Mouse (Mus musculus): ENCODE measurements around the gene Ppme1. TPM values are rescaled to one million over a fixed set of nuclear protein-coding genes. Genes with fewer than 3 reads are reported as not detected.

Ppme1 gene
- polyA plus RNA-seq, 1 experiment from 2014 or later: 118 TPM

DNA sequence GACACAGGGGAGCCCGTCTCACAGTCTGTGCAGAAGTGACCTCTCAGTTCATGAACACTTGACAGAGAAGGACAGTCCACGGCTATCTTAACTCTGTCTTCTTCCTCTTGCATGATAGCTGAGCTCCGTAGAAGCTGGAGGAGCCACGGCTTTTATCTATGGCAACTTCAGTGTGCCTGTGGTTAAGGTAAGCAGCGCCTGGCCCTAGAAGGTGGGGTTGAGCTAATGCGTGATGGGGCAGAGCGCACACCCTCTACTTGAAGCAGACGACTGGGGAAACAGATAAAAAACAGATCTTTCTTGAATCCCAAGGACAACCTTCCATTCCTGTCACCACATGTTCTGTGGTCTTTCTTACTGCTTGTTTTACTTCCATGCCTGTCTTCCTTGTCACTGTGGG, 55.2 kb downstream of the Ppme1 start:
- Histone ChIP-seq H3K27ac (no peak overlapping the region), H3K4me1 (replicated peaks) (no peaks in the 10 kb centered on the region), H3K36me3 (peaks cover 3% of the 10 kb centered on the region; the same call in 1 of the 2 replicates), H3K9me3 (no peaks in the 10 kb centered on the region), H3K27me3 (ENCODE audit: insufficient read depth, poor library complexity, severe bottlenecking) (no peaks in the 10 kb centered on the region), H3K4me3 (no peak overlapping the region)
- no peak for DNase-seq (ENCODE audit: low spot score)
- WGBS: 92% methylated on average over 8 of the region's 8 CpGs

DNA sequence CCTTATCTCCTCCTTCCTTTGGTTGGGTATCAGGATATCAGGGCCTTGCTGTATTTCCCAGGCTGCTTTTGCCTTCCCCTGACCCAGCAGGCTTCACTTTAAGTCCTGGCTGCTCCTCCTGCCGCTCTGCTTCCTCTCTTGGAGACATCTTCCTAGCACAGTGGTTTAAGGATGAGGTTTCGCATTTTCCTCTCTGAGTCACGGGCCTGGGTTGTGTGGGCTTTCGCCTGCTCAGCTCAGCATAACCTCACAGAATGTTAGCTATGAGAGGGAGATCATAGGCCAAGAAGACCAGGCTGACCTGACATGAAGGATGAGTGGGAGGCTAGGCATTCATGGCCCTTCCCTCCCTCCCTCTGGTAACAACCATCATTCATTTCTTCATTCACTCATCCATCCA, 59.4 kb downstream of the Ppme1 start:
- Histone ChIP-seq H3K9me3 (no peaks in the 10 kb centered on the region), H3K36me3 (no peaks in the 10 kb centered on the region), H3K4me3 (no peak overlapping the region), H3K4me1 (replicated peaks) (peaks cover 38% of the 10 kb centered on the region), H3K27me3 (ENCODE audit: insufficient read depth, poor library complexity, severe bottlenecking) (no peaks in the 10 kb centered on the region), H3K27ac (no peak overlapping the region)
- 81% methylated on average over 4 of the region's 4 CpGs for WGBS
- DNase-seq (ENCODE audit: low spot score): no peak

DNA sequence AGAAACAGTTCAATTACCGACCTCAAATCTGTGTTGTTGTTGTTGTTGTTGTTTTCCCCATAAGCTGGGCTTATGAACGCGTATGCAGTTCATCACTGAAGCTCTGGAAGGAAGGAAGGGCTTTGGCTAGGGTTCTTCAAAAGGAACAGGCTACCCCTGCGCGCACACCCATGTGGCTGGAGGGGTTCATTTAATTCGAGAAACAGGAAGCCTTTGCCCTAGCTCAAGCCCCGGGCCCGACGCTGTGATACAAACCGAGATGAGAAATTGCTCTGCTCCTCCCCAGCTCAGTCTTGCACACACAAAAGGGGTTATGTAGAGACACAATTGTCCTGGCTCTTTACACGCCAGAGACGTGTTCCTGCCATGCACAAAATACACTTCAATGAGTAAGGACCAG, 61.8 kb downstream of the Ppme1 start:
- Histone ChIP-seq H3K36me3 (no peaks in the 10 kb centered on the region), H3K4me1 (replicated peaks) (peaks cover 46% of the 10 kb centered on the region), H3K9me3 (no peaks in the 10 kb centered on the region), H3K27me3 (ENCODE audit: insufficient read depth, poor library complexity, severe bottlenecking) (no peaks in the 10 kb centered on the region), H3K27ac (peak overlapping the region; percentile 79), H3K4me3 (no peak overlapping the region)
- 84% methylated on average over 12 of the region's 12 CpGs for WGBS
- DNase-seq (ENCODE audit: low spot score): no peak

DNA sequence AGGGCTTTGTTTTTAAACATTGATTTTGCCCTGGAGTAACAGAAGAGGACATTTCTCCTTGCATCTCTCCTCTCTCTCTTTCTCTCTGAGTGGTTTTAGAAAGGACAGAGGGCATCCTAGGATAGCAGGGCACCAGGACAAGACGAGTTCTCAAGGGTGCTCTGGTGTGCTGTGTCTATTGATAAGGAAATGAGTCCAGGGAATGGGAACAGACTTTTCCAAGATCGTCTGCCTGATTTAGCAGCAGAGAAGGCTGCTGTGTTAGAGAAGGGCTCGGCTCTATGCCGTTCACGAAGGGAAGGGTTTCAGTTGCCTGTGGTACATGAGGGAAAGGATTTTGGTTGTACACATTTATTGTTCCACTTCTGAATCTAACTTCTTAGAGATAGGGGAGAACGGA, 62.4 kb downstream of the Ppme1 start:
- WGBS: 58% methylated on average over 6 of the region's 6 CpGs

DNA sequence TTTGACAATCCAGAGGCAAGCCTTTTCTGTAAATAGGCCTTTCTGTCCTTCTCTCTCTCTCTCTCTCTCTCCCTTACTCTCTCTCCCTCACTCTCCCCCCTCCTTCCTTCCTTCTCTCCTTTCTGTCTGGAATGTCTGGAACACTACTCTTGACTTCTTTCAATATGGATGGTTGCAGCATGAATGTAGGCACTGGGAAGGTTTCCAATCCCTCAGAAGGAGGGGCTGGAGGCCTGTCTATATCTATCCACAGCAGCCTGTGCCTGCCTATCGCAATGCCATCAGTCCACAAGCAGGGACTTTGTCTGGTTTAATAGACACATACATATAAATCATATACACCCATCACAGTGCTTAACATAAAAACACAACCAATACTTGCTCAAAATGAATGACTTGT, 62.9 kb downstream of the Ppme1 start:
- peaks cover 46% of the 10 kb centered on the region for H3K4me1 ChIP-seq (replicated peaks)
- no peaks in the 10 kb centered on the region for H3K9me3 ChIP-seq
- no peaks in the 10 kb centered on the region for H3K27me3 ChIP-seq (ENCODE audit: insufficient read depth, poor library complexity, severe bottlenecking)
- no peak for DNase-seq (ENCODE audit: low spot score)
- no peaks in the 10 kb centered on the region for H3K36me3 ChIP-seq
- 78% methylated on average over 1 of the region's 1 CpGs for WGBS
- peak overlapping the region; percentile 79 for H3K27ac ChIP-seq
- H3K4me3 ChIP-seq: no peak overlapping the region

More for the DNA sequence above, 62.4 kb downstream of the Ppme1 start:
- no peaks in the 10 kb centered on the region for H3K27me3 ChIP-seq (ENCODE audit: insufficient read depth, poor library complexity, severe bottlenecking)
- H3K4me1 ChIP-seq (replicated peaks): peaks cover 46% of the 10 kb centered on the region
- peak overlapping the region; percentile 79 for H3K27ac ChIP-seq
- H3K4me3 ChIP-seq: no peak overlapping the region
- no peaks in the 10 kb centered on the region for H3K36me3 ChIP-seq
- DNase-seq (ENCODE audit: low spot score): no peak
- H3K9me3 ChIP-seq: no peaks in the 10 kb centered on the region

DNA sequence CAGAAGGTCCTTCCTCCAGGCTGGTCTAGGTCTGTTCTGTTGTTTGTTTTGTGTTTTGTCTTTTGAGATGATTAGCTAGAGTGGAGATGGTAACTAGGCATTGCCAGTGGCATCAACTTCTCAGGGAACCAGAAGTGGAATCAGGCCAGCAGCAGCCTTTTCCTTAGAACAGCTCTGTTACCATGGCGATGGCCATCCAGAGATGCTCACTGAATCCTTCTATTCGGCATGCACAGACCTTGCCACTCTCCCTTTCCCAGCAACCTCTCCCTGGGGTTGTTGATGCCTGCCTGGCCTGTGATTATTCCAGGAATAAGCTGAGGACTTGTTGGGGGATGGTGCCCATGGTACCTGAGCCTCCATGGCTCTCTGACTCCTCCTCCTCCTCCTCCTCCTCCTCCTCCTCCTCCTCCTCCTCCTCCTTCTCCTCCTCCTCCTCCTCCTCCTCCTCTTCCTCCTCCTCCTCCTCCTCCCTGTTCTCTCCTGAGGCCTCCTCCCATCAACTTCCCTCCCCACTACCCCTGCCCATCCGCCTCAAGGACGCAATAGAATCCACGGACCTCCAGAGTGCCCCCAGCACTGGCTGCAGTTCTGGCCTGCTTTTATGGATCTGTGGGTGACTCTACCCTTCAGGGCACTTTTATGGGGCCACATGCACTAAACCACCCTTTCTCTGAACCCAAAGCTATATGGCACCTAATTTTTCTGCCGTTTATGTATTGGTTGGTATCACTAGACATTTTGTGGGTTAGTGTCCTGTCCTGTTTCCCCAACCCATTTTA, 64.0 kb downstream of the Ppme1 start:
- H3K27ac ChIP-seq: peak overlapping the region; percentile 50; the same call in 1 of the 2 replicates
- H3K4me1 ChIP-seq (replicated peaks): peaks cover 46% of the 10 kb centered on the region
- 71% methylated on average over 6 of the region's 6 CpGs for WGBS
- H3K9me3 ChIP-seq: no peaks in the 10 kb centered on the region
- H3K4me3 ChIP-seq: no peak overlapping the region
- peak; percentile 31 for DNase-seq (ENCODE audit: low spot score)
- H3K27me3 ChIP-seq (ENCODE audit: insufficient read depth, poor library complexity, severe bottlenecking): no peaks in the 10 kb centered on the region
- no peaks in the 10 kb centered on the region for H3K36me3 ChIP-seq

DNA sequence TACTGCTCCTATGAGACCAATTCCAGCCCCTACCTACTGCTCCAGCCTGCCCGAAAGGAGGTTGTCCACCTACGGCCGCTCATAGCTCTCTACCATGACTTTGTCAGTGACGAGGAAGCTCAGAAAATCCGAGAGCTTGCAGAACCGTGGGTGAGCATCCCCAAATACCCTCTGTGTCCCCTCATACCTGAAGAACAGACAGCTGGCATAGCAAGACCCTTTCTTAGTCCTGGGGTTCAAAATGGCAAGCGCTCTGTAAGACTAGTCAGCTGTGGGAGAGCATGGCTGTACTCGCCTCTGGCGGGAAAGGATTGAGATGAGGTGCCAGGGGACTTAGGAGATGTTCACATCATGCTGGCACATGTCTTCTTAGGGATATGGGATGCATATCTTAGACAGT, 66.2 kb downstream of the Ppme1 start:
- DNase-seq (ENCODE audit: low spot score): no peak
- peaks cover 41% of the 10 kb centered on the region for H3K4me1 ChIP-seq (replicated peaks)
- no peaks in the 10 kb centered on the region for H3K27me3 ChIP-seq (ENCODE audit: insufficient read depth, poor library complexity, severe bottlenecking)
- no peak overlapping the region for H3K27ac ChIP-seq
- H3K36me3 ChIP-seq: no peaks in the 10 kb centered on the region
- 89% methylated on average over 9 of the region's 9 CpGs for WGBS
- no peak overlapping the region for H3K4me3 ChIP-seq
- no peaks in the 10 kb centered on the region for H3K9me3 ChIP-seq

DNA sequence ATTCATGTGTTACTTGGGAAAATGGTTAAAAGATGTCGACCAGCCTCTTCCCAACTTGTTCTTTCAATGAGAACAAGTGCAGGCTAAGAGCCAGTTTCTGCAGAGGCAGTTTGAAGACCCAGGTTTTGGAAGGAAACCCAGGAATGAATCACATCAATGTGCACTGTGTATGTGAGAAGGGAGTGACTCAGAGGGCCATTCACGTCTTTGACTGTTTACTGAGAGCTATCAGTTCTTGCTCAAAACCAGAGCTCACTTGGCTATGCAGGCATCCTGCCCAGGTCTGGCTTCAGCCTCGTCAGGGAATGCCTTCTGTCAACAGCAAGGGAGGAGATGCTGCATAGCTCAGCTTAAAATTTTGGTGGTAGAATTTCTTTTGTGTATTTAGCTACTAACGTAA, 69.8 kb downstream of the Ppme1 start:
- no peaks in the 10 kb centered on the region for H3K36me3 ChIP-seq
- H3K4me1 ChIP-seq (replicated peaks): peaks cover 12% of the 10 kb centered on the region
- 75% methylated on average over 4 of the region's 4 CpGs for WGBS
- H3K9me3 ChIP-seq: no peaks in the 10 kb centered on the region
- no peaks in the 10 kb centered on the region for H3K27me3 ChIP-seq (ENCODE audit: insufficient read depth, poor library complexity, severe bottlenecking)
- no peak overlapping the region for H3K27ac ChIP-seq
- DNase-seq (ENCODE audit: low spot score): no peak
- no peak overlapping the region for H3K4me3 ChIP-seq

DNA sequence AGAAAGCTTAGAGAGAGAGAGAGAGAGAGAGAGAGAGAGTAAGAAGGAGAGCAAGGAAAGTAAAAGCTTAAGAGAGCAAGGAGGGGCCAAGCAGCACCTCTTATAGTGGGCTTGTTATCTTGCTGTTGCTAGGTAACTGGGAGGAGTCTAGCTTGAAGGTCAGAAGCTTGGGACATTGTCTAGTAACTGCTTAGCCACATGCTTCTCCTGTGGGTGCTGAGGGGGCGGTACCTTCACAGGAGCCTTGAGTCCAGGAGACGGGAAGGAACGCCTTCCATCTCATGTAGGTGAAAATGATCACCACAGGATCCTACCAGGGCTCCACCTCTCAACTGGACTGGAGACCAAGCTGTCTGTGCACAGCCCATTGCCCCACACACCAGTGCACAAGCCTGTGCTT, 70.7 kb downstream of the Ppme1 start:
- Histone ChIP-seq H3K36me3 (no peaks in the 10 kb centered on the region), H3K27me3 (ENCODE audit: insufficient read depth, poor library complexity, severe bottlenecking) (no peaks in the 10 kb centered on the region), H3K9me3 (no peaks in the 10 kb centered on the region), H3K4me1 (replicated peaks) (peaks cover 9% of the 10 kb centered on the region), H3K4me3 (no peak overlapping the region), H3K27ac (no peak overlapping the region)
- no peak for DNase-seq (ENCODE audit: low spot score)
- WGBS: 70% methylated on average over 3 of the region's 3 CpGs

DNA sequence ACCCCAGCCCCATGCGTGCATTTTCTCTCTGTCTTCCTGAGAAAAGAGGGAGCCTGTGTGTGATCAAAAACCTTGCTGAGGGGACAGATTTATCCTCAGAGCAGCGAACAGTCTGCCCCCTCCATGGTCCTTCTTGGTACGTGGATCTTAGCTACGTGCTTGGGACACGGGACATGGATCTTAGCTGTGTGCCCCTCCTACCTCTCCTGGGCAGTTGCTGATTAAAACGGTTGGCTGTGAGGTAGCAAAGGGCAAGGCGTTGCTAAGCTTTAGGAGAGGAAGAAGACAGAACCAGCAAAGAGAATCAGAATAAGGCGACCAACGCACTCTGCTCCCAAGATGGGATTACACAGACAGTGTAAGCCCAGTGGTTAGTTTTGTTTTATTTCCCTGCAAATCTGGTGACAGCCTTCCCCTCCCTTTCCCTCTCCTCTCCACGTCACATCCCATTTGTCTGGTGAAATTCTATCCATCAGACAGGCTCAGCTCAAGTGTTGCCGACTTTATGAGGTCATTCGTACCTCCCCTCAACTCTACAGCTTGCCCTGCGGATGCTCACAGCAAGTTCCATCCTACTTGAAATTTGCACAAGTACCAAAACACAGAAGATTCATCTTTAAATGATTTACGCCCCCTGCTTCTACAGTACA, 73.1 kb downstream of the Ppme1 start:
- H3K27me3 ChIP-seq (ENCODE audit: insufficient read depth, poor library complexity, severe bottlenecking): no peaks in the 10 kb centered on the region
- no peak for DNase-seq (ENCODE audit: low spot score)
- H3K27ac ChIP-seq: no peak overlapping the region
- no peaks in the 10 kb centered on the region for H3K9me3 ChIP-seq
- H3K36me3 ChIP-seq: no peaks in the 10 kb centered on the region
- 80% methylated on average over 14 of the region's 14 CpGs for WGBS
- no peak overlapping the region for H3K4me3 ChIP-seq
- H3K4me1 ChIP-seq (replicated peaks): peaks cover 9% of the 10 kb centered on the region

DNA sequence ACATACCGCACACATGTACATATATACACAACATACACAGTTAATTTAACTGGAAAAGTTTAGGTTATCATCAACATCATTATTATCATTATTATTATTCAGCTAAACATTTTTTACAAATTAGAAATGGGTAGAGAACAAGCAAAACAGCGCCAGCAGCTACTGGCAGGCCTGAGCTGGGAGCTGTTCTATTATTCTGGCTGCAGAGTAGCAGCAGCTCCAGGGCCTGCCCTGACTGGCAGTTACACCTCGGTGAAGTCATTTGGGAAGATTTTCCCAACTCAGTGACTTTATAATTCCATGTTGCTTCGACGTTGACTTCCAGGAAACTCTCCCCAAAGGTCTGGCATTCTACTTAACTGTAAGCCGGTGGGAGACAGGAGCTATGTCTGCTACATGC, 75.4 kb downstream of the Ppme1 start:
- H3K4me3 ChIP-seq: no peak overlapping the region
- H3K9me3 ChIP-seq: no peaks in the 10 kb centered on the region
- DNase-seq (ENCODE audit: low spot score): no peak
- H3K36me3 ChIP-seq: no peaks in the 10 kb centered on the region
- H3K27me3 ChIP-seq (ENCODE audit: insufficient read depth, poor library complexity, severe bottlenecking): no peaks in the 10 kb centered on the region
- 87% methylated on average over 6 of the region's 6 CpGs for WGBS
- H3K4me1 ChIP-seq (replicated peaks): peaks cover 9% of the 10 kb centered on the region
- no peak overlapping the region for H3K27ac ChIP-seq

DNA sequence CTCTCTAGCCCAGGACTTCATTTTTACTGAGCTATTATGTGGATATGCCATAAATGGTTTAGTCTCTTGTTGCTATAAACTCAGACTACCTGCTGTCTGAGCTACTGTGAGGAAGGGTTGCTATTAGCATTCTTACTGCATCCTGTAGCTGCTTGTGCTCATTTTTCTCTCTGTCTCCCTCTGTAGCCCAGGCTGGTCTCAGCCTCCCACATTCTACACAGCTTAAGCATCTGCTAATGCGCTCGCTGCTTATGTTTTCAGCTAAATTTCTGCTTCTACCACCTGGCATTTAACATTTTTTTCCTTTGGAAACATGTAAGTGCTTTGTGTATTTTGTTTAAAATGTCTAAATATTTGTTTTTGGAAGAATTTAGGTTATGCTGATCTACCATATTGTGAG, 76.4 kb downstream of the Ppme1 start:
- Histone ChIP-seq H3K4me1 (replicated peaks) (peaks cover 6% of the 10 kb centered on the region), H3K36me3 (no peaks in the 10 kb centered on the region), H3K9me3 (no peaks in the 10 kb centered on the region), H3K4me3 (no peak overlapping the region), H3K27me3 (ENCODE audit: insufficient read depth, poor library complexity, severe bottlenecking) (no peaks in the 10 kb centered on the region), H3K27ac (no peak overlapping the region)
- 91% methylated on average over 2 of the region's 2 CpGs for WGBS
- no peak for DNase-seq (ENCODE audit: low spot score)

DNA sequence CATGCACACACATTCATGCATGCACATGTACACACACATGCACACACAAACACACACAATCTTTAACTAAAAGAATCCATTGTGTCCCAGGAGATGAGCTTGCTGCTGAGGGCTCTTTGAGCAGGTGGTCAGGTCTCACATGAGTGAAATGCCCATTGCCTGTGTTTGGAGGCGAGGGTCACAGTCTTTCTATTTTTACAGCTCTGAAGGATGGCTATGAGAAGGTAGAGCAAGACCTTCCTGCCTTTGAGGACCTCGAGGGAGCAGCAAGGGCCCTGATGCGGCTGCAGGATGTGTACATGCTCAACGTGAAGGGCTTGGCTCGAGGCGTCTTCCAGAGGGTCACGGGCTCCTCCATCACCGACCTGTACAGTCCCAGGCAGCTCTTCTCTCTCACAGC, 78.6 kb downstream of the Ppme1 start:
- Histone ChIP-seq H3K4me3 (no peak overlapping the region), H3K27ac (no peak overlapping the region), H3K4me1 (replicated peaks) (peaks cover 6% of the 10 kb centered on the region), H3K36me3 (no peaks in the 10 kb centered on the region), H3K9me3 (no peaks in the 10 kb centered on the region), H3K27me3 (ENCODE audit: insufficient read depth, poor library complexity, severe bottlenecking) (peaks cover 12% of the 10 kb centered on the region)
- DNase-seq (ENCODE audit: low spot score): no peak
- 87% methylated on average over 8 of the region's 8 CpGs for WGBS

Measured in hindbrain, embryonic 10.5 days (tissue).